Mouse (Mus musculus): ENCODE measurements at regions not wholly inside any gene's neighbourhood (a gene's known extent, or its start where the extent isn't known, plus 50 kb on each side); places are given as distances from the start of the nearest gene placed in this dataset.

DNA sequence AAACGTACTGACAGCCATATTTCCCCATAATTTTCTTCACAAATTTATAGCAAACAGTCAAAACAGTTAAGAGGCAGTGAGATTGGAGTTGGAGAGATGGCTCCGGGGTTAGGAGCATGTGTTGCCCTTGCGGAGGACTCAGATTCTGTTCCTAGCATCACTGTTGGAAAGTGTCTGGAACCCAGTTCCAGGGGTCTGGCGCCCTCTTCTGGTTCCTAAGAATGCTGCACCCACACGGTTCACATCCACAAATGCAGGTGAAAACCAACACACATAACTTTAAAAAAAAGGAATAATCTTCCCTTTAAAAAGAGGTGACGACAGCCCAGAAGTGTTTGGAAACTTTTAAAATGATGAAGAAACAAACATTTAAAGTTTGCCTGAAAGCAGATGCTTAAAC, 129.1 kb upstream of the Ankrd50 start:
- Histone ChIP-seq H3K9ac (replicated peaks) (no peak overlapping the region), H3K27me3 (ENCODE audit: control insufficient read depth, insufficient read depth, low read length) (no peaks in the 10 kb centered on the region), H3K4me2 (ENCODE audit: low read depth) (no peak overlapping the region), H3K9me3 (ENCODE audit: control insufficient read depth, low read length) (no peaks in the 10 kb centered on the region), H3K4me3 (ENCODE audit: insufficient read depth in 1 of 2, low read depth in 2 of 2, low read length in 2 of 2) (no peak overlapping the region), H3K27ac (no peak overlapping the region), H3K4me1 (replicated peaks; ENCODE audit: control insufficient read depth in 2 of 2, insufficient read depth in 2 of 2, low read length in 1 of 2) (no peaks in the 10 kb centered on the region), H3K36me3 (replicated peaks; ENCODE audit: control insufficient read depth, insufficient read depth, low read depth) (no peaks in the 10 kb centered on the region)
- no peak for ATAC-seq (ENCODE audit: insufficient read depth)
- 44% methylated on average over 6 of the region's 6 CpGs for WGBS (ENCODE audit: insufficient replicate concordance)
- TF ChIP-seq EP300 (IDR thresholded peaks at IDR 0.05; ENCODE audit: low read depth) (no peak), CTCF (IDR thresholded peaks at IDR 0.05; ENCODE audit: low read depth) (peak; percentile 53)
- DNase-seq (ENCODE audit: low read depth in 3 of 3, low spot score in 3 of 3): no peak

DNA sequence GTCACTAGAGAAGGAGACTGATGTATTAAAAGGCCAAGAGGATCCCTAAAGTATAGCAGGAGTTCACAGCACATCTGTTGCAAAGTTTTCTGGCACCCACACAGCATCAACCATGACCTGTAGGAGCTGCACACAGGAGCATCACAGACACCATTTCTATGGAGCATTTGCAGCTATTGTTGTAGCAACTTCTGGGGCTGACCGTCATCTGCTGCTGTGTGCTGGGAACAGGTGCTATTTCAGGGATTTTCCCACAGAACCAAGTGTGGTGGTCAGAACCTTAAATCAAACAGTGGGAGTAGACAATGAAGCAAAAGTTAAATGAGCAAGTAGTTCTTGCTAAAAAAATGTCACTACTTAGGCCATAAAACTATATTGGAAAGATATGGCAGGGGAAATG, 106.9 kb upstream of the Ankrd50 start:
- no peaks in the 10 kb centered on the region for H3K4me1 ChIP-seq (replicated peaks; ENCODE audit: control insufficient read depth in 2 of 2, insufficient read depth in 2 of 2, low read length in 1 of 2)
- H3K4me3 ChIP-seq (ENCODE audit: insufficient read depth in 1 of 2, low read depth in 2 of 2, low read length in 2 of 2): no peak overlapping the region
- DNase-seq (ENCODE audit: low read depth in 3 of 3, low spot score in 3 of 3) (no peak), ATAC-seq (ENCODE audit: insufficient read depth) (no peak)
- no peak overlapping the region for H3K9ac ChIP-seq (replicated peaks)
- no peaks in the 10 kb centered on the region for H3K9me3 ChIP-seq (ENCODE audit: control insufficient read depth, low read length)
- H3K27ac ChIP-seq: no peak overlapping the region
- H3K4me2 ChIP-seq (ENCODE audit: low read depth): no peak overlapping the region
- no peaks in the 10 kb centered on the region for H3K27me3 ChIP-seq (ENCODE audit: control insufficient read depth, insufficient read depth, low read length)
- TF ChIP-seq EP300 (IDR thresholded peaks at IDR 0.05; ENCODE audit: low read depth) (no peak), CTCF (IDR thresholded peaks at IDR 0.05; ENCODE audit: low read depth) (no peak)
- H3K36me3 ChIP-seq (replicated peaks; ENCODE audit: control insufficient read depth, insufficient read depth, low read depth): no peaks in the 10 kb centered on the region
- 63% methylated on average over 1 of the region's 1 CpGs for WGBS (ENCODE audit: insufficient replicate concordance)

DNA sequence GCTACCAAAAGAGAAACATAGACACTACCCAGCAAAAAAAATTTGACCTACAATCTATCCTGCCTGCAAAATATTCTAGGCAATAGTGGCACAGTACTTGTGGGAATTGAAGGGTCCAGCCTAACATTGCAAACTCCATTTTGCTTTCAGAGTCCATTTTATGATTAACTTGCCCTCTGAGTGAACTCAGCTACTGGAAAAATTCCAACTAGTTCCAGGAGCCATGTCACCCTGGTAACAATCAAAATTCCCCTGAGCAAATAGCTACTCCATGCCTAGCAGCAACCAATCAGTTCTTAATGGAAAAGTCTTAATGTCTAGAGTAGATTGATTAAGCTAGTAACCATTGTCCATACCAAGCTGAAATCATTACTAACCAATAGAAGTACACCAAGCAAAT, 104.3 kb upstream of the Ankrd50 start:
- no peak overlapping the region for H3K4me3 ChIP-seq (ENCODE audit: insufficient read depth in 1 of 2, low read depth in 2 of 2, low read length in 2 of 2)
- no peaks in the 10 kb centered on the region for H3K4me1 ChIP-seq (replicated peaks; ENCODE audit: control insufficient read depth in 2 of 2, insufficient read depth in 2 of 2, low read length in 1 of 2)
- TF ChIP-seq EP300 (IDR thresholded peaks at IDR 0.05; ENCODE audit: low read depth): no peak
- TF ChIP-seq CTCF (IDR thresholded peaks at IDR 0.05; ENCODE audit: low read depth): no peak
- H3K4me2 ChIP-seq (ENCODE audit: low read depth): no peak overlapping the region
- no peaks in the 10 kb centered on the region for H3K27me3 ChIP-seq (ENCODE audit: control insufficient read depth, insufficient read depth, low read length)
- no peak overlapping the region for H3K9ac ChIP-seq (replicated peaks)
- no peak overlapping the region for H3K27ac ChIP-seq
- ATAC-seq (ENCODE audit: insufficient read depth) (no peak), DNase-seq (ENCODE audit: low read depth in 3 of 3, low spot score in 3 of 3) (no peak)
- no peaks in the 10 kb centered on the region for H3K9me3 ChIP-seq (ENCODE audit: control insufficient read depth, low read length)
- no peaks in the 10 kb centered on the region for H3K36me3 ChIP-seq (replicated peaks; ENCODE audit: control insufficient read depth, insufficient read depth, low read depth)

DNA sequence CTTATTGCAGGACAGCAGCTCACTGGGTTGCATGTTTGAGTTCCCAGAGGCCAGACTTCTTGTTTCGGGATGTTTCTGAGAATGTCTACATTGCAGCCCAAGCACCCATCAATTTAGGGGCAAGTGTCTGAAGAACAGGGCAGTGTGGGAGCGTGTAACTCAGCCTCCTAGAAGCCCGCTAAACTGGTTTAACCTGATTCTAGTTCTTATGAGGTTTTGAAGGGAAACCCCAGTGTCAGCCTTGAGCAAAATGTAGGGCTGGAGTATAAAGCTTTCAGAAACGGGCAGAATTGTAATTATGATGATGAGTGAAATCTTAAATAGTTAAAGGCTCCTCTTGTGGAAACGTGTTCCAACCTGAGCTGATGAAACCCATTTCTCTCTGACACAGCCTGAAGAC, 100.9 kb upstream of the Ankrd50 start:
- H3K9ac ChIP-seq (replicated peaks): no peak overlapping the region
- ATAC-seq (ENCODE audit: insufficient read depth) (no peak), DNase-seq (ENCODE audit: low read depth in 3 of 3, low spot score in 3 of 3) (no peak)
- H3K4me2 ChIP-seq (ENCODE audit: low read depth): no peak overlapping the region
- no peaks in the 10 kb centered on the region for H3K9me3 ChIP-seq (ENCODE audit: control insufficient read depth, low read length)
- H3K4me3 ChIP-seq (ENCODE audit: insufficient read depth in 1 of 2, low read depth in 2 of 2, low read length in 2 of 2): no peak overlapping the region
- no peaks in the 10 kb centered on the region for H3K4me1 ChIP-seq (replicated peaks; ENCODE audit: control insufficient read depth in 2 of 2, insufficient read depth in 2 of 2, low read length in 1 of 2)
- no peak overlapping the region for H3K27ac ChIP-seq
- no peak for TF ChIP-seq EP300 (IDR thresholded peaks at IDR 0.05; ENCODE audit: low read depth)
- TF ChIP-seq CTCF (IDR thresholded peaks at IDR 0.05; ENCODE audit: low read depth): no peak
- H3K36me3 ChIP-seq (replicated peaks; ENCODE audit: control insufficient read depth, insufficient read depth, low read depth): no peaks in the 10 kb centered on the region
- 59% methylated on average over 5 of the region's 5 CpGs for WGBS (ENCODE audit: insufficient replicate concordance)
- no peaks in the 10 kb centered on the region for H3K27me3 ChIP-seq (ENCODE audit: control insufficient read depth, insufficient read depth, low read length)

DNA sequence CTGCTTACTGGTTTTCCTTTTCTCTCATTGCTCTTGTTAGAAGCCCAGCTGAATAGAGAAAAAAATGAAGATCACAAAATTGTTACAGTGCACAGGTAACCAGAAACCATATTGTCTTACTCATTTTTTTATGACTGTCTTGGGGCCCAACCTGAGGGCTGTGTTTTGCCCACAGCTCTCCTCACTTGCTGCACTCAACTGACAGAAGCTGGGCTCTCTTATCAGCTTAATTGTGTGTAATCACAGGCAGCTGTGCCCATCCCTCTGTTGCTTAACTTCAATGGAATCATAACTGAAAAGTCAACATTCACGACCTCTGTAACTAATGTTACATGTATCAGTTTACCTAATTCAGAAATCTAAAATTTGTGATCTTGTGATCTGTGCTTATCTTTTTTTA, 95.1 kb upstream of the Ankrd50 start:
- no peak for ATAC-seq (ENCODE audit: insufficient read depth)
- no peak for DNase-seq (ENCODE audit: low read depth in 3 of 3, low spot score in 3 of 3)

More for the DNA sequence above, 95.1 kb upstream of the Ankrd50 start:
- no peak overlapping the region for H3K4me2 ChIP-seq (ENCODE audit: low read depth)
- WGBS (ENCODE audit: insufficient replicate concordance): 15% methylated on average over 1 of the region's 1 CpGs
- no peaks in the 10 kb centered on the region for H3K27me3 ChIP-seq (ENCODE audit: control insufficient read depth, insufficient read depth, low read length)
- H3K4me3 ChIP-seq (ENCODE audit: insufficient read depth in 1 of 2, low read depth in 2 of 2, low read length in 2 of 2): no peak overlapping the region
- no peak overlapping the region for H3K9ac ChIP-seq (replicated peaks)
- H3K9me3 ChIP-seq (ENCODE audit: control insufficient read depth, low read length): no peaks in the 10 kb centered on the region
- no peak overlapping the region for H3K27ac ChIP-seq
- TF ChIP-seq EP300 (IDR thresholded peaks at IDR 0.05; ENCODE audit: low read depth): no peak
- TF ChIP-seq CTCF (IDR thresholded peaks at IDR 0.05; ENCODE audit: low read depth): no peak
- H3K4me1 ChIP-seq (replicated peaks; ENCODE audit: control insufficient read depth in 2 of 2, insufficient read depth in 2 of 2, low read length in 1 of 2): no peaks in the 10 kb centered on the region
- no peaks in the 10 kb centered on the region for H3K36me3 ChIP-seq (replicated peaks; ENCODE audit: control insufficient read depth, insufficient read depth, low read depth)

All from liver, embryonic 14.5 days (tissue).